Mouse (Mus musculus) limb, embryonic 12.5 days (tissue): Measurements from ENCODE around the gene Kyat1. TPM values are rescaled to one million over a fixed set of nuclear protein-coding genes. Genes with fewer than 3 reads are reported as not detected.
"Not testable (repeated sequence)": the region's sequence is repeated elsewhere in the genome, so short reads cannot be mapped to it uniquely, and the experiment has no call there.

Experiments
- ATAC-seq: fragments of 200-750 bp; cut with Nextera tagmentation; 2 replicates; pipeline ENCODE4 v1.8.0; 2017; ENCODE audit warnings: low read depth, moderate TSS enrichment; ENCODE audit not compliant: insufficient number of reproducible peaks, insufficient read depth, low FRiP score, low TSS enrichment
- H3K27ac ChIP-seq: fragments of 300-500 bp; sonication (generic); 2 replicates; pipeline ENCODE4 v1.5.1; 2016; ENCODE audit warnings: mild to moderate bottlenecking, moderate library complexity
- H3K27me3 ChIP-seq: fragments of 300-500 bp; sonication (generic); 2 replicates; pipeline ENCODE4 v1.6.1; 2016; ENCODE audit warnings: mild to moderate bottlenecking, moderate library complexity
- H3K36me3 ChIP-seq: fragments of 300-500 bp; sonication (generic); 2 replicates; pipeline ENCODE4 v1.6.1; 2016; ENCODE audit warnings: mild to moderate bottlenecking, moderate library complexity
- H3K4me1 ChIP-seq: fragments of 300-500 bp; sonication (generic); replicated peaks from 2 replicates; pipeline ENCODE4 v1.6.1; 2016
- H3K4me2 ChIP-seq: fragments of 300-500 bp; sonication (generic); 2 replicates; pipeline ENCODE4 v1.6.1; 2016; ENCODE audit warnings: mild to moderate bottlenecking, moderate library complexity
- H3K4me3 ChIP-seq: fragments of 300-500 bp; sonication (generic); replicated peaks from 2 replicates; pipeline ENCODE4 v1.5.1; 2016; ENCODE audit warnings: mild to moderate bottlenecking
- H3K9ac ChIP-seq: fragments of 300-500 bp; sonication (generic); replicated peaks from 2 replicates; pipeline ENCODE4 v1.6.1; 2016; ENCODE audit warnings: mild to moderate bottlenecking, moderate library complexity
- H3K9me3 ChIP-seq: fragments of 300-500 bp; sonication (generic); 2 replicates; pipeline ENCODE4 v1.6.1; 2016; ENCODE audit warnings: mild to moderate bottlenecking, moderate library complexity
- WGBS: fragments of 180-500 bp; shearing (Covaris S2); methylation state at CpG from one replicate; pipeline ENCODE4 v1.1.7; 2016; 5-methylcytosine and 5-hydroxymethylcytosine counted together
- polyA plus RNA-seq: library from polyadenylated mRNA; unstranded; fragments of >200 nt; fragmentation: Nextera tagmentation; extraction: Ambion mirVana; gene quantifications from 2 replicates; pipeline ENCODE4 v1.2.1, GENCODE M21; 2016

Gene Kyat1
- polyA plus RNA-seq, 1 experiment from 2014 or later: 8.2 TPM

DNA sequence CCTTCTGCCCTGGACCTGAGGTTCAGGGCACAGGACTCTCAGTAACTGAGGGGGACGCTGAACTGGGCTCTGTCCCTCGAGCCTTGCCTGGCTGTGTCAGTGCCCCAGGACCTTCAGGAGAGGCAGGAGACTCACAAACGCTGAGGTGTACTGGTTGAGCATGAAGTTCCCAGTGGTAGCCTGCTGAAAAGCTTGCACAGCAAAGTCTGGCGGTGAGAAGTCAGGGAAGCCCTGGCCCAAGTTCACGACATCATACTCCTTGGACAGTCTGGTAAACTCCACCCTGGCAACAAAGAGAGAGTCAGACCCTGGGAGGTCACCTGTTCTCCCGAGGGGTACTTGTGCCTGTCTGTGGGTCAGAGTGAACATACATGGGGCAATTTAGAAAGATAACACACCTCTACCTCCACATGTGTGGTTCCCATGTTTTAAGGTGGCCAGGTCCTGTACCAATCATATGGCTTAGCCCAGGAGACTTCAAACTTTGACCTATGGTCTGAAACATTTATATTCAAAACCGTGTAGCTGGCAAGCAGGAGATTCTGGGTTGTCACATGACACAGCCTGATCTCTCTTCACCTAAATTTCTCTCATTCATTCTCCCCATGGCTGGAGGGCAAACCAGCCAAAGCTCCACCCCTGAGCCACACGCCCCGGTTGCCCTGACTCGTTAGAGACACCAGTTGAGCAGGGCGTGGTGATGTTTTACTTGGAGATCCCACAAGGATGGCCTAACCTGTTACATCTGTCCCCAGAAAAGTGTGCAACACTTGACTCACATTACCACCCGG, 13.7 kb downstream of the Kyat1 start:
- no peaks in the 10 kb centered on the region for H3K9me3 ChIP-seq
- no peak overlapping the region for H3K4me2 ChIP-seq
- no peak overlapping the region for H3K9ac ChIP-seq
- no peaks in the 10 kb centered on the region for H3K27me3 ChIP-seq
- no peak overlapping the region for H3K27ac ChIP-seq
- H3K36me3 ChIP-seq: no peaks in the 10 kb centered on the region
- ATAC-seq: no peak
- WGBS: 85% methylated on average over 12 of the region's 12 CpGs
- H3K4me1 ChIP-seq: no peaks in the 10 kb centered on the region
- no peak overlapping the region for H3K4me3 ChIP-seq

DNA sequence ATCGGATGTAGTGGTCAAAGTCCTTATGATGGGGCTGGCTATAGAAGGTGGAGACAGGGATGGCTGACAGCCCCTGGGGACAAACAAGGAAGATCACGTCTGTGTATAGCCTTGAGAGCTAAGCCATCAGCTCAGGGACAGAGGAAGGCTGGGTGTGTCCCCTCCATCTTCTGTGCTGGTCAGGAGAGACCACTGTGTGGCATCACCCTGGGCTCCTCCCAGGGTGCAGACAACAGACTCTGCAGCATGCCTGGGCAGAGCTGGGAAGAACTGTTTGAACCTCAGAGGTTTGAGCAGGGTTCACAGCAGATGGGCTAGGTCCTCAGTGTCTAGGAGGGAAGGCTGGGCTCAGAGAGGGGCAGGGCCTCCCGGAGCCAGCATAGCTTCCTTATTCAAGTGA, 20.0 kb downstream of the Kyat1 start:
- Histone ChIP-seq H3K9ac (no peak overlapping the region), H3K4me1 (no peaks in the 10 kb centered on the region), H3K4me3 (no peak overlapping the region), H3K4me2 (no peak overlapping the region), H3K9me3 (no peaks in the 10 kb centered on the region; the same call in 1 of the 2 replicates), H3K36me3 (peaks cover 11% of the 10 kb centered on the region; the same call in 1 of the 2 replicates), H3K27ac (no peak overlapping the region), H3K27me3 (no peaks in the 10 kb centered on the region)
- WGBS: 81% methylated on average over 3 of the region's 3 CpGs
- ATAC-seq: no peak

DNA sequence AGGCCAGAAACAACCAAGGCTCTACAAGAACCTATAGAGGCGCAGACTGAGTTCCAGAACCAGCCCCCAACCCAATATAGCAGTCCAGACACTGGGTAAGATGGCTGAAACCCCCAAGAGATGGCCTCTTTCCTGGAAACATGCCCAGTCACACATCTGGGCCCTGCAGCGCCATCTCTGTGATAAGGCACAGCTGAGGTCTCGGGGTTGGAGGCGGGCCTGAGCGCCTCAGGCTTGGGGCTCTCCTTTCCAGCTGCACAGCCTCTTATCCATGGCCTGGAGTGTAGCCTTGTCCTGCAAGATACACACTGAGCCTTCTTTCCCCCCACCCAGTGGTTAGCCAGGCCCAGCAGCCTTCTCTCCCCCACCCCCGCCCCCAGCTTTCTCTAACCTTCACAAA, 20.4 kb downstream of the Kyat1 start:
- H3K4me1 ChIP-seq: no peaks in the 10 kb centered on the region
- no peaks in the 10 kb centered on the region for H3K27me3 ChIP-seq
- H3K9me3 ChIP-seq: no peaks in the 10 kb centered on the region; the same call in 1 of the 2 replicates
- ATAC-seq: no peak
- no peak overlapping the region for H3K4me2 ChIP-seq
- H3K9ac ChIP-seq: no peak overlapping the region
- H3K4me3 ChIP-seq: no peak overlapping the region
- WGBS: 86% methylated on average over 6 of the region's 6 CpGs
- H3K27ac ChIP-seq: no peak overlapping the region
- H3K36me3 ChIP-seq: peaks cover 11% of the 10 kb centered on the region; the same call in 1 of the 2 replicates

DNA sequence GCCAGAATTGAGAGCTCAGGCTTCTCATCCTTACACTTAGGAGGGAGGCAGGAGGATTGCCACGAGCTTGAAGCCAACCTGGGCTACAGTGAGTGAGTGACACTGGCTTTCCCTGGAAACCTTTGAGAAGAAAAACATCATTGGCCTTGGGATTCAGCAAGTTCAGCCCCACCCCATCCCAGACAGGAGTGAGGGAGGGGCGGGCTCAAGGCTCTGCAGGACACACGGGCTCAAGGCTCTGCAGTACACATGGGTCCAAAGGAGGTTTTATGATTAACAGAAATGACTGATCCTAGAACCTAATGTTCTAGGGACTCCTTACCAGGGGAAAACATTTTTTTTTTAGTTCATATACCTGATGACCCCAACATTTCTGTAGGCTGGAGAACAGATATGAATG, 21.9 kb downstream of the Kyat1 start:
- H3K4me1 ChIP-seq: no peaks in the 10 kb centered on the region
- H3K9ac ChIP-seq: no peak overlapping the region
- no peak overlapping the region for H3K4me3 ChIP-seq
- 66% methylated on average over 3 of the region's 3 CpGs for WGBS
- H3K36me3 ChIP-seq: peaks cover 11% of the 10 kb centered on the region; the same call in 1 of the 2 replicates
- H3K9me3 ChIP-seq: no peaks in the 10 kb centered on the region; the same call in 1 of the 2 replicates
- H3K4me2 ChIP-seq: no peak overlapping the region
- no peaks in the 10 kb centered on the region for H3K27me3 ChIP-seq
- no peak overlapping the region for H3K27ac ChIP-seq
- no peak for ATAC-seq

DNA sequence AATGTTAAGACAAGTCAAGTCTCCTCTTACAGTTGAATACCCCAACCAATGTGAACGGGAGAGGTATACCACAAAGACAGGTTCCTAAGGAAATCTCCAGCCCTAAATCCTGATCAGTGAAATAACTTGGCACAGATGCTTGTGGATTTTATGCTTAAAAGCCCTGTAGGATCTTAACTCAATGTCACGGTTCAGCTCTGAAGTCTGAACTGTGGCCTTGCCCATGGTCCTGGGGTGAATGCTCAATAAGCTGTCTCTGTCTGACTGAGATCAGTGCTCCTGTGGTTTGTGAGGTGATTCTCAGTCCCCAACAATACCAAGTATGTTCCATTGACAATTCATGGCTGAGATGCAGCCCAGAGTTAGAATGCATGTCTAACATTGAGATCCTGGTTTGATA, 23.2 kb downstream of the Kyat1 start:
- no peak overlapping the region for H3K9ac ChIP-seq
- H3K4me3 ChIP-seq: no peak overlapping the region
- peaks cover 4% of the 10 kb centered on the region for H3K4me1 ChIP-seq
- H3K4me2 ChIP-seq: no peak overlapping the region
- 87% methylated on average over 2 of the region's 2 CpGs for WGBS
- ATAC-seq: no peak
- no peak overlapping the region for H3K27ac ChIP-seq
- H3K36me3 ChIP-seq: peaks cover 11% of the 10 kb centered on the region; the same call in 1 of the 2 replicates
- no peaks in the 10 kb centered on the region; the same call in 1 of the 2 replicates for H3K9me3 ChIP-seq
- no peaks in the 10 kb centered on the region for H3K27me3 ChIP-seq

DNA sequence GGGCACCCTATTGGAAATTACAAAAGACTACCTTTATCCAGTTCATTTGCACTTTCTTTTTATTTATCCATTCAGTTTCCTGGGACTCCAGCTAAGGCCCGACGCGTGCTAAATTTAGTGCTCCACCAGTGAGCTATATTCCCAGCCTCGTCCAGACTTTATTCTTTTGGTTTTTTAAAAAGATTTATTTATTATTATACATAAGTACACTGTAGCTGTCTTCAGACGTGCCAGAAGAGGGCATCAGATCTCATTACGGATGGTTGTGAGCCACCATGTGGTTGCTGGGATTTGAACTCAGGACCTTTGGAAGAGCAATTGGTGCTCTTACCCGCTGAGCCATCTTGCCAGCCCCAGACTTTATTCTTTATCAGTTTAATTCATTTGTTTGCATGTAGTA, 26.9 kb downstream of the Kyat1 start:
- ATAC-seq: 0 out of 2 replicates have a peak, but pooled peaks have one; percentile 1
- H3K4me2 ChIP-seq: peak overlapping the region; percentile 91

DNA sequence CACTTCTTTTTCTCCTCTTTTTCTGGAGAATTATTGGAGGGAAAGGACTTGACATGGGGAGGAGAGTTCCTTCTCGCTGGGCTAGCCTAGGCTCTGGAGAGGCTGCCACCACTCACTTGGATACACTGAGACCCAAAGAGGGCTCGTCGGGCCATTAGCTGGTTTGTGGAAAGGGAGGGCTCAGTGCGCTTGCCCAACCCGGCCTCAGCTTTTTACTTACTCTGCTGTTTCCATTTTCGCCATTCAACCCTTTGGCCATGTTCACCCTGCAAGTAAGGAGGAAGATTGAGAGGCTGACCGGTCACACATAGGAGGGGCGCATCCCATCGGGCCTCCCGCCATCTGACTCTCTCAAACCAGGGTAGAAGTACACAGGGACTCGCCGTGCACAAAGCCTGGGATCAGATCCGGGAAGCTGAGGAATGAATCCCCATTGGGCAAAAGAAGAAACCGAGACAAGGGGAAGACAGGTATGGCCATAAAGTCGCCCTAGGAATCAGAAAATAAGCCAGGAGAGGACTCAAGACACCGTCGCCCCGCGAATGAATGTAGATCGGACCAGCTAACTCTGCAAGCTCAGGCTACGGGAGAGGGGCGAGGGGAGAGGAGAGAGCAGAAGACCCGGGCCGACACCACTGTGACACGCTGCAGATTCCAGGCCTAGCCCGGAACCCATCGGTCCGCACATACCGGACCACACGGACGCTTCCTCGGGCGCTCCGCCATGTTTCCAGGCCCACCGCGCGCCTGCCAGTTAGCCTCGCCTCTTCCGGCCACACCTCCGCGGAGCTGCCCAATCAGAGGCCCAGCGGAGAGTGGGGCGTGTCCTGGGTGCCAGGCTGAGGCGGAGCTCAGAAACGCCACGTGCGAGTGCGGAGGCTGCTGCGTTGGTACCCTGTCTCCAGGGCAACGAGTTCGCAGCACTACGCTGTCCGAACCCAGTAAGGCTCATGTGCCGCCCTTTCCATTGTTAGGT, 27.7 kb downstream of the Kyat1 start, which contains the start of gene Spout1:
Gene Spout1, minus strand, starts transcription at position 760 of the 976 bp plus-strand sequence.
- ATAC-seq: peak; percentile 97
- Histone ChIP-seq H3K27me3 (no peaks in the 10 kb centered on the region), H3K27ac (no peak within 1 kb of the TSS), H3K4me1 (peaks cover 9% of the 10 kb centered on the region), H3K9me3 (peaks cover 5% of the 10 kb centered on the region; the same call in 1 of the 2 replicates), H3K4me2 (peak within 1 kb of the TSS; percentile 91), H3K36me3 (peaks cover 43% of the 10 kb centered on the region), H3K9ac (peak within 1 kb of the TSS; percentile 75), H3K4me3 (peak within 1 kb of the TSS; percentile 79)
- 2% methylated on average over 54 of the region's 54 CpGs for WGBS

More for the DNA sequence above, 26.9 kb downstream of the Kyat1 start:
- Histone ChIP-seq H3K4me3 (peak overlapping the region; percentile 79), H3K36me3 (peaks cover 36% of the 10 kb centered on the region)
- WGBS: 64% methylated on average over 7 of the region's 7 CpGs
- H3K9me3 ChIP-seq, H3K9ac ChIP-seq, H3K4me1 ChIP-seq, H3K27ac ChIP-seq, H3K27me3 ChIP-seq: not testable (repeated sequence)

DNA sequence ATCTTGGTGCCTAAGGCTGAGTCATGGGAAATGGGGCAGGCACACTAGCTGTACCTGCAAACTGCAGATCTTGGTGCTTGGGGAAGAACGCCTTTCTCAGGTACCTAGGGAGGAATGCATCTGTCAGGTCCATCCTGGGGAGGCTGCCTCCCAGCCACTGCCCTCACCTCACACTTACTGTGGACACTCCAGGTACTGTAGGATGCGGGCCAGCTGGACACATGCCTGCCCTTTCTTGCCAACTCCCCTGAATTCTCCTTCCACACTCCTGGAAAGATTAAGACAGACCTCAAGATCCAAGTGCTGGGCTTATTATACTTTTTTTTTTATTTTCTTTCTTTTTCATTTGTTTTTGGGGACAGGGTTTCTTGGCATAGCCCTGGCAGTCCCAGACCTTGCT, 29.1 kb downstream of the Kyat1 start:
- H3K27ac ChIP-seq: no peak overlapping the region
- ATAC-seq: no peak
- H3K4me3 ChIP-seq: no peak overlapping the region
- no peaks in the 10 kb centered on the region for H3K27me3 ChIP-seq
- H3K4me2 ChIP-seq: no peak overlapping the region
- H3K9me3 ChIP-seq: peaks cover 5% of the 10 kb centered on the region; the same call in 1 of the 2 replicates
- peaks cover 17% of the 10 kb centered on the region for H3K4me1 ChIP-seq
- 98% methylated on average over 2 of the region's 2 CpGs for WGBS
- peaks cover 52% of the 10 kb centered on the region for H3K36me3 ChIP-seq
- no peak overlapping the region for H3K9ac ChIP-seq

DNA sequence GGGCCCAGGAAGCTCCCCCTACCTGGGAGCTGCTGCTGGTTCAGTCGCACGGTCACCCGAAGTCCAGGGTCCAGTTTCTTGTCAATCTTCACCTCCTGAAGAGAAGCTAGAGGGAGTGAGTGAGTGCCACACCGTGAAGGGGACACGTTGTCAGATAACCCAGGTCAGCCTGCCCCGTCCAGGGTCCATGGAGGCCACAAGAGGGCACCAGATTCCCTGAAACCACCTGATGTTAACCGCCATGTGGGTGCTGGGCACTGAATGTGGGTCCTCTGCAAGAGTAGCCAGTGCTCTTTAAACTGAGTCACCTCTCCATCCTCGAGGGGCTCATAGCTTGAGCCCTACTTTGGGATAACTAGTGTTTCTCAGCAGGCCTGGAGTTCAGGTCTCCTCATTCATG, 29.8 kb downstream of the Kyat1 start:
- ATAC-seq: no peak
- WGBS: 92% methylated on average over 8 of the region's 8 CpGs
- Histone ChIP-seq H3K4me2 (no peak overlapping the region), H3K27ac (no peak overlapping the region), H3K27me3 (no peaks in the 10 kb centered on the region), H3K4me1 (peaks cover 17% of the 10 kb centered on the region), H3K9ac (no peak overlapping the region), H3K36me3 (peaks cover 52% of the 10 kb centered on the region), H3K9me3 (peaks cover 5% of the 10 kb centered on the region; the same call in 1 of the 2 replicates), H3K4me3 (no peak overlapping the region)

DNA sequence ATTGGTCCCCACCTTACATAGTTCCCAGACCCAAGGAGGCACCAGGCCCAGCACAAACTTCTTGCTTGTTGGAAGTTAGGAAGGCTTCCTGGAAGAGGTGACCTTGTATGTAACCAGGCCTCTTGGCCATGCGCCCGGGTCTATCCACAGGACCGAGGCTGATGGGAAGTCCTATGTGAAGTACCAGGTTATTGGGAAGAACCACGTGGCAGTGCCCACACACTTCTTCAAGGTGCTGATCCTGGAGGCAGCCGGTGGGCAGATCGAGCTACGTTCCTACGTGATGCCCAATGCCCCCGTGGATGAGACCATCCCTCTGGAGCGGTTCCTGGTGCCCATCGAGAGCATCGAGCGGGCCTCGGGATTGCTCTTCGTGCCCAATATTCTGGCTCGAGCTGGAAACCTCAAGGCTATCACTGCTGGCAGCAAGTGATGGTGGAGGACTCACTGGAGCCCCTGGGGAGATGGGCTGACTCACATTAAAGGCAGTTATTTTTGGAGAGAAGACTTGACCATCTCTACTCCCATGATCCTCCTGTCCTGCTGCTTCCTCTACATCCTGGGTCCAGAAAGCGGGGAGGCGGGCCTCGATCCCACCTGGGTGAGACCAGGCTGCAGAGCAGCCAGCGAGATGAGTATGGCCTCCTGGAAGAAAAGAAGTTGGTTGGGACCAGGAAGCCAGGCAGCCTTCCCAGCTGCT, 32.0 kb downstream of the Kyat1 start:
- peaks cover 52% of the 10 kb centered on the region for H3K36me3 ChIP-seq
- H3K27ac ChIP-seq: no peak overlapping the region
- H3K27me3 ChIP-seq: no peaks in the 10 kb centered on the region
- no peak for ATAC-seq
- 96% methylated on average over 20 of the region's 20 CpGs for WGBS
- H3K9ac ChIP-seq: no peak overlapping the region
- no peak overlapping the region for H3K4me3 ChIP-seq
- H3K9me3 ChIP-seq: peaks cover 5% of the 10 kb centered on the region; the same call in 1 of the 2 replicates
- no peak overlapping the region for H3K4me2 ChIP-seq
- H3K4me1 ChIP-seq: peaks cover 17% of the 10 kb centered on the region
